Mouse (Mus musculus): ENCODE measurements around the gene Flnb. TPM values are rescaled to one million over a fixed set of nuclear protein-coding genes. Genes with fewer than 3 reads are reported as not detected.

Flnb gene
- 124 TPM for polyA plus RNA-seq (2021)

GRCm38 (mm10) chr14:7817770-7818462, at the start of gene Flnb:
Gene Flnb (plus strand): TSS chr14:7817957.
- no peak for TF ChIP-seq CTCF (IDR thresholded peaks at IDR 0.05)
- no peaks in the 10 kb centered on the region for H3K27me3 ChIP-seq
- ChIA-PET CTCF (interaction anchor here (0.7 to 4.0 kb wide), 11 partner anchors 15 to 179 kb away, joined by 3 to 16 read pairs (median 3); partner anchors contain the start of gene Dnase1l3), POLR2A (interaction anchor here (0.9 to 1.5 kb wide), 7 partner anchors 23 to 177 kb away, joined by 3 to 7 read pairs (median 4); partner anchors contain the start of gene Dnase1l3)
- DNase-seq (ENCODE audit: low read depth, low spot score) (peak; percentile 68), ATAC-seq (peak; percentile 90)
- in situ Hi-C loops (cut with MboI; ENCODE audit: low pct_unique_long_range_greater_than_20kb): loop anchor here (5.0 to 10.0 kb wide), 2 partner anchors 49 to 147 kb away; no protein-coding TSS in a partner anchor

GRCm38 (mm10) chr14:7773714-7774389, 43.9 kb upstream of the Flnb start:
- in situ Hi-C loops (cut with MboI; ENCODE audit: low pct_unique_long_range_greater_than_20kb): no loop called here
- POLR2A ChIA-PET: interaction anchor here (0.7 kb wide), 1 partner anchor 143 kb away, joined by 5 read pairs; no protein-coding TSS in a partner anchor
- H3K27me3 ChIP-seq: peaks cover 44% of the 10 kb centered on the region
- no peak for DNase-seq (ENCODE audit: low read depth, low spot score)
- no peak for TF ChIP-seq CTCF (IDR thresholded peaks at IDR 0.05)
- CTCF ChIA-PET: no interaction called here
- ATAC-seq: no peak

- in situ Hi-C loops (cut with MboI; ENCODE audit: low pct_unique_long_range_greater_than_20kb): no loop called here
- DNase-seq (ENCODE audit: low read depth, low spot score) (no peak), ATAC-seq (no peak)
- ChIA-PET POLR2A (no interaction called here), CTCF (no interaction called here)
- no peak for TF ChIP-seq CTCF (IDR thresholded peaks at IDR 0.05)
- H3K27me3 ChIP-seq: peaks cover 24% of the 10 kb centered on the region
Measured at GRCm38 (mm10) chr14:7786073-7786472, 31.7 kb upstream of the Flnb start.

GRCm38 (mm10) chr14:7789266-7790030, 28.3 kb upstream of the Flnb start:
- TF ChIP-seq CTCF (IDR thresholded peaks at IDR 0.05): no peak
- in situ Hi-C loops (cut with MboI; ENCODE audit: low pct_unique_long_range_greater_than_20kb): no loop called here
- no peak for DNase-seq (ENCODE audit: low read depth, low spot score)
- CTCF ChIA-PET: interaction anchor here (1.2 kb wide), 1 partner anchor 9 kb away, joined by 4 read pairs; no protein-coding TSS in a partner anchor
- H3K27me3 ChIP-seq: peaks cover 26% of the 10 kb centered on the region
- POLR2A ChIA-PET: no interaction called here
- no peak for ATAC-seq

- no peak for DNase-seq (ENCODE audit: low read depth, low spot score)
- in situ Hi-C loops (cut with MboI; ENCODE audit: low pct_unique_long_range_greater_than_20kb): no loop called here
- peaks cover 32% of the 10 kb centered on the region for H3K27me3 ChIP-seq
- ATAC-seq: no peak
- ChIA-PET CTCF (no interaction called here), POLR2A (no interaction called here)
- no peak for TF ChIP-seq CTCF (IDR thresholded peaks at IDR 0.05)
Measured at GRCm38 (mm10) chr14:7791061-7791531, 26.7 kb upstream of the Flnb start.

- CTCF ChIA-PET: no interaction called here
- DNase-seq (ENCODE audit: low read depth, low spot score): no peak
- POLR2A ChIA-PET: no interaction called here
- in situ Hi-C loops (cut with MboI; ENCODE audit: low pct_unique_long_range_greater_than_20kb): no loop called here
- peaks cover 34% of the 10 kb centered on the region for H3K27me3 ChIP-seq
- TF ChIP-seq CTCF (IDR thresholded peaks at IDR 0.05): no peak
- ATAC-seq: no peak
Measured at GRCm38 (mm10) chr14:7791532-7792159, 26.1 kb upstream of the Flnb start, which contains the start of gene Gm26661. Gene Gm26661 (plus strand): TSS chr14:7791587.

- in situ Hi-C loops (cut with MboI; ENCODE audit: low pct_unique_long_range_greater_than_20kb): no loop called here
- CTCF ChIA-PET: no interaction called here
- ATAC-seq: no peak
- DNase-seq (ENCODE audit: low read depth, low spot score): no peak
- POLR2A ChIA-PET: no interaction called here
- no peak for TF ChIP-seq CTCF (IDR thresholded peaks at IDR 0.05)
- peaks cover 30% of the 10 kb centered on the region for H3K27me3 ChIP-seq
Measured at GRCm38 (mm10) chr14:7795961-7796360, 21.8 kb upstream of the Flnb start.

GRCm38 (mm10) chr14:7800611-7801010, 17.1 kb upstream of the Flnb start:
- ATAC-seq: no peak
- no peak for DNase-seq (ENCODE audit: low read depth, low spot score)
- in situ Hi-C loops (cut with MboI; ENCODE audit: low pct_unique_long_range_greater_than_20kb): no loop called here
- ChIA-PET CTCF (no interaction called here), POLR2A (no interaction called here)
- peak; percentile 25 for TF ChIP-seq CTCF (IDR thresholded peaks at IDR 0.05)
- H3K27me3 ChIP-seq: peaks cover 9% of the 10 kb centered on the region

- ChIA-PET CTCF (interaction anchor here (0.9 to 1.1 kb wide), 3 partner anchors 11 to 38 kb away, joined by 3 to 4 read pairs (median 3); no protein-coding TSS in a partner anchor), POLR2A (no interaction called here)
- in situ Hi-C loops (cut with MboI; ENCODE audit: low pct_unique_long_range_greater_than_20kb): no loop called here
- no peak for DNase-seq (ENCODE audit: low read depth, low spot score)
- peak; percentile 59 for TF ChIP-seq CTCF (IDR thresholded peaks at IDR 0.05)
- no peak for ATAC-seq
- peaks cover 5% of the 10 kb centered on the region for H3K27me3 ChIP-seq
Measured at GRCm38 (mm10) chr14:7801831-7802230, 15.9 kb upstream of the Flnb start.

GRCm38 (mm10) chr14:7803874-7804557, 13.7 kb upstream of the Flnb start:
- no peak for DNase-seq (ENCODE audit: low read depth, low spot score)
- no peak for TF ChIP-seq CTCF (IDR thresholded peaks at IDR 0.05)
- CTCF ChIA-PET: no interaction called here
- in situ Hi-C loops (cut with MboI; ENCODE audit: low pct_unique_long_range_greater_than_20kb): no loop called here
- POLR2A ChIA-PET: no interaction called here
- H3K27me3 ChIP-seq: no peaks in the 10 kb centered on the region
- ATAC-seq: no peak

Measured in Patski (cell line).